Mouse (Mus musculus): ENCODE data around the gene Diras2. TPM values are rescaled to one million over a fixed set of nuclear protein-coding genes. Genes with fewer than 3 reads are reported as not detected.
"Not testable (repeated sequence)": the region's sequence is repeated elsewhere in the genome, so short reads cannot be mapped to it uniquely, and the experiment has no call there.

The Diras2 gene
- polyA plus RNA-seq, 1 experiment from 2014 or later: 0.72 TPM

DNA sequence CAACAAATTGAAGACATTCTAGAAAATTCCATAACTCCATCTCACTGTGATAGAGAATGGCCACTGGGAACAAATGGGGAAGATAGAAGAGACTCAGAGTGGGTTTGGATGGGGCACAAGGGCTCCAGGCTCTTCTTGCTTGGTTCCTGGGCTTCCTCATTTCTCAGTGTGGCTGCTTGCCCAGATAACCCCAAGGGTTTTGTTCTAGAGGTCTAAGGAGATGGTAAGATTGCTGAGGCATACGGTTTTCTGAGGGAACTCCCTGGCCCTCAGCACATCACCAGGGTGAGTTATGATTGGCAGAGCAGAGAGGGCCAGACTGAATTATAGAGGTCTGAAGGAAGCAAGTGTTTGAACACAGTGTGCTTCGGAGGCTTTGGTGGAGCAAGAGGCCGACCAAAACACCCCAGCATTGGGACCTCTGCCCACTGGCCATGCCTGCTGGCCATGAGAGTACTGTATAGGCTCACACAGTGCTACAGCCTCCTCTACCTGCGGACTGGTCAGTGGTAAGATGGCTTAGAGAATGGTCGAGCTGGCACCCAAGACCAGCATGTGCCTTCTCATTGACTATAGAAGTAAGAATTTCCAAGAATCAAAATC lies 25.3 kb downstream of the Diras2 start:
- H3K27me3 ChIP-seq (ENCODE audit: control insufficient read depth, insufficient read depth, low read length); H3K36me3 ChIP-seq (ENCODE audit: control insufficient read depth, insufficient read depth, low read length); H3K9ac ChIP-seq (ENCODE audit: low read length); H3K27ac ChIP-seq (replicated peaks in 1 of 2; ENCODE audit: control insufficient read depth in 1 of 2, insufficient read depth in 1 of 2, low read depth in 2 of 2, low read length in 2 of 2); ATAC-seq (ENCODE audit: insufficient number of reproducible peaks, insufficient read depth, low FRiP score, low read depth); H3K9me3 ChIP-seq (ENCODE audit: control insufficient read depth, low read length); H3K4me2 ChIP-seq (ENCODE audit: low read length); H3K4me3 ChIP-seq (ENCODE audit: control insufficient read depth in 1 of 2, insufficient read depth in 1 of 2, low read depth in 1 of 2, low read length in 2 of 2): not testable (repeated sequence)
- peaks cover 7 to 29% of the 10 kb centered on the region in 2 experiments for H3K4me1 ChIP-seq (ENCODE audit: control insufficient read depth in 2 of 2, insufficient read depth in 2 of 2, low read length in 2 of 2)
- 77% methylated on average over 5 of the region's 5 CpGs for WGBS

DNA sequence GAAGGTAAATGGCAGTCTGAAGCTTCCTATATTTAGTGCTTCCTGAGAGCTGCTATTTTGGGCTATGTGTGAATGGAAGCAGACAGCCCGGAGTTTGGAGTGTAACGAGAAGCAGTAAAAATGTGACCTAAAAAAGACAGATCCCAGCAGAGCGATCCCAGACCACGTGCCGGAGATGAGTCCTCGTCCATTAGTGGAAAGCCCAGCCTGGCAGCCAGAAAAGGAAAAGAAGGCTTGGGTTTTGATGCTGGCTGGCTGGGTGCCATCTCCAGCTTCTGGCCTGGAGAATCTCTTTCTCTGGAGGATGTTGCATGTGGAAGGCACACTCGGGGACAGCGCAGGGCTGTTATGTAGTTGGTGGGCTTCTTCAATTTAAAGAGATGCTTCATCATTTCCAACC lies 29.4 kb downstream of the Diras2 start:
- H3K4me2 ChIP-seq (ENCODE audit: low read length): peak overlapping the region; percentile 39
- no peaks in the 10 kb centered on the region for H3K36me3 ChIP-seq (ENCODE audit: control insufficient read depth, insufficient read depth, low read length)
- no peak overlapping the region for H3K4me3 ChIP-seq (ENCODE audit: control insufficient read depth in 1 of 2, insufficient read depth in 1 of 2, low read depth in 1 of 2, low read length in 2 of 2)
- H3K9me3 ChIP-seq (ENCODE audit: control insufficient read depth, low read length): no peaks in the 10 kb centered on the region
- ATAC-seq (ENCODE audit: insufficient number of reproducible peaks, insufficient read depth, low FRiP score, low read depth): peak; percentile 35; the same call in 1 of the 2 replicates
- no peaks in the 10 kb centered on the region for H3K27me3 ChIP-seq (ENCODE audit: control insufficient read depth, insufficient read depth, low read length)
- peak overlapping the region; percentile 6; the same call in 1 of the 2 replicates for H3K9ac ChIP-seq (ENCODE audit: low read length)
- H3K27ac ChIP-seq (replicated peaks in 1 of 2; ENCODE audit: control insufficient read depth in 1 of 2, insufficient read depth in 1 of 2, low read depth in 2 of 2, low read length in 2 of 2): peak overlapping the region; percentile 62 to 63
- WGBS: 9% methylated on average over 8 of the region's 8 CpGs
- peaks cover 7 to 22% of the 10 kb centered on the region in 2 experiments for H3K4me1 ChIP-seq (ENCODE audit: control insufficient read depth in 2 of 2, insufficient read depth in 2 of 2, low read length in 2 of 2)

DNA sequence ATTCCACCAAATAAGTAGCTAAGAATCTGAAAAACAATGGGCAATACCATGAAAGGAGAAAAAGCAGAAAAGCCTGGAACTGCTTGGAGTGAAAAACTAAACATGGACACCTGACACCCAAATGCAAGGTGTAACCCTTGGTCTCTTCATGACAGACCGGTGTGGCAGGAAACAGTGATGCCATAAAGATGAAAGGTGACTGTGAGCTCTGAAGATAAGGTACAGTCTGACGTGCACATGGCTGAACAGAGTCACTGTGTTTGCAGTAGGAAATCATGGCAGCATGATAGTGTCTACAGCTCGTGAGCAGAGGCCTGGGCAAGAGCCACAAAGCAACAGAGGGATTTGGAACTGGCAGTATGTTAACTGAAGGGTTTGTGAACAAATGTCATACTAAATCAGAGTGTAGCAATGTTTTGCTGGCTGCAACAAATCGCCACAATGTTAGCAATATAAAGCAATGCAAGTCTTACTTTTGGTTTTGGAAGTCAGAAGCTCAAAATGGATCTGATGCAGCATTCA lies 34.0 kb downstream of the Diras2 start:
- no peak overlapping the region for H3K4me2 ChIP-seq (ENCODE audit: low read length)
- H3K27ac ChIP-seq (replicated peaks in 1 of 2; ENCODE audit: control insufficient read depth in 1 of 2, insufficient read depth in 1 of 2, low read depth in 2 of 2, low read length in 2 of 2): no peak overlapping the region
- no peaks in the 10 kb centered on the region for H3K27me3 ChIP-seq (ENCODE audit: control insufficient read depth, insufficient read depth, low read length)
- peaks cover 7 to 13% of the 10 kb centered on the region in 2 experiments for H3K4me1 ChIP-seq (ENCODE audit: control insufficient read depth in 2 of 2, insufficient read depth in 2 of 2, low read length in 2 of 2)
- H3K36me3 ChIP-seq (ENCODE audit: control insufficient read depth, insufficient read depth, low read length): no peaks in the 10 kb centered on the region
- H3K9me3 ChIP-seq (ENCODE audit: control insufficient read depth, low read length): no peaks in the 10 kb centered on the region
- no peak overlapping the region for H3K4me3 ChIP-seq (ENCODE audit: control insufficient read depth in 1 of 2, insufficient read depth in 1 of 2, low read depth in 1 of 2, low read length in 2 of 2)
- H3K9ac ChIP-seq (ENCODE audit: low read length): no peak overlapping the region
- ATAC-seq (ENCODE audit: insufficient number of reproducible peaks, insufficient read depth, low FRiP score, low read depth): no peak
- 48% methylated on average over 4 of the region's 4 CpGs for WGBS

DNA sequence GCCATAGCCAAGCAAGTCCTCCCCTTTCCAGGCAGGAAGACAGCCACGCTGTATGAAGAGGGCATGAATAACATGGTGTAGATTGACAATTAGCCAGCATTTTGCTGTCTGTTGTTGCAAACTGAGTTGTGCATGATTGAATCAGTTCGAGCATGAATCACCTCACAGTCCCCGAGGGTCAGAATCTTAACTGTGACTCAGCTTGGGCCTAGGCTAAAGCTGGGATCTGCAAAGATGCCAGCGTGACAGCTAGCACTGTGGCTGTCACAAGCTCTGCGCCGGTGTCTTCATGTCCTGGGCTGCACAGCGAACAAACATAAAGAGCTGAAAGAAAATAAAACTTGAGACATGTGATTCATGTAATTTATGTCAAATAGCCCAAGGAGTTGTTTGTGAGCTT lies 42.3 kb downstream of the Diras2 start:
- no peak for ATAC-seq (ENCODE audit: insufficient number of reproducible peaks, insufficient read depth, low FRiP score, low read depth)
- WGBS: 91% methylated on average over 7 of the region's 7 CpGs

DNA sequence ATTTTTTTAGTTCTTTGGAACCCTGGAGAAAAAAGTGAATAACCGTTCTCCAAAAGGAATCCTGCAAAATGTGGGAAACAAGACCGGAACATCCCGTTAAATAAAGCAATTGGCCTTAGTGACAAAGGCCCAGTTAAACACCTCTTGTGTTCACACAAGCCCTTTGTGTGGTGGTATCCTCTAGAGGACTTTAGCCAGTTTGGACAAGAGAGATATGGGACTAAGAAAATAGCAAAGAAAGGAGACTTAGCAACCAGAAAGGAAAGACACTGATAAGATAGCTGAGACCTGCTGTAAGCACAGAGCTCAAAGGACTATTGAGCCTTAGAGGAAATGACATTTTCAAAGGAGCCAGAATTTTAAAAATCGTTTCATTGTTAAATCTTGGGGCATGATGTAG lies 47.0 kb downstream of the Diras2 start:
- peak overlapping the region in 1 of 2 experiments; percentile 57; a peak in 2 of 4 replicates for H3K27ac ChIP-seq (replicated peaks in 1 of 2; ENCODE audit: control insufficient read depth in 1 of 2, insufficient read depth in 1 of 2, low read depth in 2 of 2, low read length in 2 of 2)

More for the DNA sequence above, 42.3 kb downstream of the Diras2 start:
- H3K27me3 ChIP-seq (ENCODE audit: control insufficient read depth, insufficient read depth, low read length): no peaks in the 10 kb centered on the region
- H3K4me3 ChIP-seq (ENCODE audit: control insufficient read depth in 1 of 2, insufficient read depth in 1 of 2, low read depth in 1 of 2, low read length in 2 of 2): no peak overlapping the region
- H3K4me1 ChIP-seq (ENCODE audit: control insufficient read depth in 2 of 2, insufficient read depth in 2 of 2, low read length in 2 of 2): no peaks in the 10 kb centered on the region; a peak in 1 of 4 replicates
- H3K36me3 ChIP-seq (ENCODE audit: control insufficient read depth, insufficient read depth, low read length): no peaks in the 10 kb centered on the region
- H3K9me3 ChIP-seq (ENCODE audit: control insufficient read depth, low read length): peaks cover 9% of the 10 kb centered on the region; the same call in 1 of the 2 replicates
- no peak overlapping the region for H3K9ac ChIP-seq (ENCODE audit: low read length)
- H3K27ac ChIP-seq (replicated peaks in 1 of 2; ENCODE audit: control insufficient read depth in 1 of 2, insufficient read depth in 1 of 2, low read depth in 2 of 2, low read length in 2 of 2): no peak overlapping the region
- no peak overlapping the region for H3K4me2 ChIP-seq (ENCODE audit: low read length)

DNA sequence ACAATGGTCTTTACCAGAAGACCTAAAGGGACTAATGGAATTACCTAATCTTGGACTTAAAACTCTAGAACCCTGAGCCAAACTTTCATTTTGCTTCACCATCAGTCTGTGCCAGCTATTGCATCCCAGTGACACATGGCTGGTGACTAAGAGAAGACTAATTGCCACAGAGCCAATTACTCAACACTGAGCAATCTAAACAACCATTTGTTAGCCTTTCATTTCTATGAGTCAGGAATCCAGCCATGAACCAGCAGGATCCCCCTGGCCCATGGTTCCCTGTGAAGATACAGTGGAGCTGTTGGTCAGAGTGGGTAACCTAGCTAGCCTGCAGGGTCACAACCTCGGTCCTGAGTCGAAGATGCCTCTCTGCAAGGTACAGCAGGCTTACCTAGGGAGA lies 49.3 kb downstream of the Diras2 start:
- 86% methylated on average over 2 of the region's 2 CpGs for WGBS

More for the DNA sequence above, 47.0 kb downstream of the Diras2 start:
- H3K4me2 ChIP-seq (ENCODE audit: low read length): no peak overlapping the region
- no peaks in the 10 kb centered on the region for H3K36me3 ChIP-seq (ENCODE audit: control insufficient read depth, insufficient read depth, low read length)
- H3K9me3 ChIP-seq (ENCODE audit: control insufficient read depth, low read length): 0 out of 2 replicates have a peak, but pooled peaks cover 3% of the 10 kb centered on the region
- 55% methylated on average over 4 of the region's 4 CpGs for WGBS
- peaks cover 0 to 2% of the 10 kb centered on the region in 2 experiments; a peak in 2 of 4 replicates for H3K4me1 ChIP-seq (ENCODE audit: control insufficient read depth in 2 of 2, insufficient read depth in 2 of 2, low read length in 2 of 2)
- H3K27me3 ChIP-seq (ENCODE audit: control insufficient read depth, insufficient read depth, low read length): no peaks in the 10 kb centered on the region
- ATAC-seq (ENCODE audit: insufficient number of reproducible peaks, insufficient read depth, low FRiP score, low read depth): peak; percentile 54; the same call in 1 of the 2 replicates
- H3K9ac ChIP-seq (ENCODE audit: low read length): no peak overlapping the region
- no peak overlapping the region for H3K4me3 ChIP-seq (ENCODE audit: control insufficient read depth in 1 of 2, insufficient read depth in 1 of 2, low read depth in 1 of 2, low read length in 2 of 2)

DNA sequence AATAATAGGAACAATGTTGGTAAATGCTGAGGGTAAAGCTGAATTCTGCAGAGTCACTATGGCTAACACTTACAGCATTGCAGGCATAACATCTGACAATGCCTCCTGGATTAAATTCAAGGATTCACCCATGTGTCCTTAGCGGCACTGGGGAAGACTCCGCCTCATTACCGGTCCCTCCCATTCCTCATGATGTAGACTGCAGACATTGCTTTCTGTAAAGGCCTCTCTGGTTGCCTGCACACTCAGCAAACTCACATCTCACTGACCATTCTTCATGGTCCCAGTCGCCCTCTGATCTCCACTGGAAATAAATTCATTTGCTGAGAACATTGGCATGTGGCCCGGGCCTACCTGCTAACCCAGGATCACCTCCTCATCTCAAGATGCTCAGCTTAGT lies 51.9 kb downstream of the Diras2 start:
- Histone ChIP-seq H3K27me3 (ENCODE audit: control insufficient read depth, insufficient read depth, low read length) (no peaks in the 10 kb centered on the region), H3K36me3 (ENCODE audit: control insufficient read depth, insufficient read depth, low read length) (no peaks in the 10 kb centered on the region), H3K4me3 (ENCODE audit: control insufficient read depth in 1 of 2, insufficient read depth in 1 of 2, low read depth in 1 of 2, low read length in 2 of 2) (no peak overlapping the region), H3K9me3 (ENCODE audit: control insufficient read depth, low read length) (no peaks in the 10 kb centered on the region), H3K4me2 (ENCODE audit: low read length) (no peak overlapping the region), H3K27ac (replicated peaks in 1 of 2; ENCODE audit: control insufficient read depth in 1 of 2, insufficient read depth in 1 of 2, low read depth in 2 of 2, low read length in 2 of 2) (no peak overlapping the region), H3K4me1 (ENCODE audit: control insufficient read depth in 2 of 2, insufficient read depth in 2 of 2, low read length in 2 of 2) (peaks cover 0 to 2% of the 10 kb centered on the region in 2 experiments; a peak in 2 of 4 replicates), H3K9ac (ENCODE audit: low read length) (no peak overlapping the region)
- 87% methylated on average over 5 of the region's 5 CpGs for WGBS
- ATAC-seq (ENCODE audit: insufficient number of reproducible peaks, insufficient read depth, low FRiP score, low read depth): no peak

More for the DNA sequence above, 49.3 kb downstream of the Diras2 start:
- Histone ChIP-seq H3K4me3 (ENCODE audit: control insufficient read depth in 1 of 2, insufficient read depth in 1 of 2, low read depth in 1 of 2, low read length in 2 of 2) (no peak overlapping the region), H3K9me3 (ENCODE audit: control insufficient read depth, low read length) (no peaks in the 10 kb centered on the region), H3K4me2 (ENCODE audit: low read length) (no peak overlapping the region), H3K9ac (ENCODE audit: low read length) (no peak overlapping the region), H3K4me1 (ENCODE audit: control insufficient read depth in 2 of 2, insufficient read depth in 2 of 2, low read length in 2 of 2) (peaks cover 0 to 2% of the 10 kb centered on the region in 2 experiments; a peak in 2 of 4 replicates), H3K27ac (replicated peaks in 1 of 2; ENCODE audit: control insufficient read depth in 1 of 2, insufficient read depth in 1 of 2, low read depth in 2 of 2, low read length in 2 of 2) (no peak overlapping the region), H3K36me3 (ENCODE audit: control insufficient read depth, insufficient read depth, low read length) (no peaks in the 10 kb centered on the region), H3K27me3 (ENCODE audit: control insufficient read depth, insufficient read depth, low read length) (no peaks in the 10 kb centered on the region)
- ATAC-seq (ENCODE audit: insufficient number of reproducible peaks, insufficient read depth, low FRiP score, low read depth): no peak

Data from heart, embryonic 14.5 days (tissue).